Mouse (Mus musculus): ENCODE results near the gene Shank3.

Gene Shank3

DNA sequence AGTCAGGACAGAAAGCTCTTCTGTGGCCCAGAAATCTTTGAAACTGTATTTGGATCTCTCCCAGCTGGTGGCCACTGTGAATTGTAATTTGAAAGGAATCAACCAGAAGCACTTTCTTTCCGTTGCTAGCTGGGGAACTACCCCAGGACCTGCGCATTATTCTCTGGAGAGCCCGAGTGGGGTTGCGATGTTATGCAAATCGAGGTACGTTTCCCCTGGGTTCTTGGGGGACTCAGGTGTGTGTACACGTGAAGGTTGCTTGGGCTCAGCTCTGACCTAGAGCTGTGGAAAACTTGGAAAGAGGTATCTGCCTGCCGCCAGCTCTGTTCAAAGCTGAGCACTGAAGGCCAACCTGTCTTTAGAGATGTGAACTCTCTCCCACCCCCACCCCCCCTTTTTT, 21.6 kb upstream of the Shank3 start:
- DNase-seq = no peak

DNA sequence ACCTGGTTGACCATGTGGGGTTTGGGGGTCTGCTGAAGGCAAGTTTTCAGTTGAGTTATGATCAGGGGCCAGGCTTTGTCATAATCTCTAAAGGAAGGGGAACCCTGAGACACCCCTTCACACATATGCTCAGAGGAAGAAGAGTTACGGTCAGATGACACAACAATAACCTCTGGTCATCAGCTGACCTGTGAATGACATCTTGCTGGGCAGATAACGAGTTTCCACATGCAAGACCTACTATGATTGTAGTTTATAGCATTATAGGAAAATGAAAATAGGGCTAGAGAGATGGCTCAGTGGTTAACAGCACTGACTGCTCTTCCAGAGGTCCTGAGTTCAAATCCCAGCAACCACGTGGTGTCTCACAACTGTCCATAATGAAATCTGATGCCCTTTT, 20.8 kb upstream of the Shank3 start:
- no peak for DNase-seq

DNA sequence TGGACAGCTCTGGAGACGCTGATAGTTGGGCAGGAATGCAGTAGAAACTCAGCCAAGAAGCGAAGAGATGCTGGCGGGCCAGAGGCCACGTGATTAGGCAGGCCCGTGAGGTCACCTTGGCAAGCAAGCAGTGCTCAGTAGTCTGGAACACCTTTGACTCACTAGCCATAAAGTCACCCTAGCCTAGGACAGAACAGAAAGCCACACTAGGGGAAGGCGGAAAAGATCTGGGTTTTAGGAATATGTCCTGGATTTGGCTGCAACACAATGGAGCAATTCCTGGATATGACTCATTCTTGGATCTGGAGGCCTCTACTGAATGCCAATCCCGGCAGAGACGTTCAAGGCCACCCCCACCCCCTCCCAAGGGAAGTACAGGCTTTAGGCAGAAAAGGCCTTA, 18.8 kb upstream of the Shank3 start:
- DNase-seq = peak; percentile 46 to 62

DNA sequence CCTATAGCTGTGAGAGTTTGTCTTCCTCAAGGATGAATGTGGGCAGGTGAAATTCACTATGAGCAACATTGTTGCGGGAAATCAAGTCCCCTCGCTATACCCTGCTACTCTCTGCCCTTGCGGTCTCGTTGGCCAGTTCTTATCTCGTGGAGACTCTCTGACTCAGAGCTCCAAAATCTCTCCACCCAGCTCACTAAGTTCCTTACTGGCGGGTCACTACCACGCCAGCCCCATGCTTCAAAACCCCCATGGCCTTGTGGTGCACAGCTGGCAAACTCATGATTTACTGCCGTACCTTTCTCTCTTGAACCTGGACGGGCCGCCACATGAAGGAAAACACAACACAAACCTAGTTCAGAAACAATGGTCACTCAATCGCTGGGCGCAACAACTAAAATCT, 11.2 kb upstream of the Shank3 start:
- no peak for DNase-seq

DNA sequence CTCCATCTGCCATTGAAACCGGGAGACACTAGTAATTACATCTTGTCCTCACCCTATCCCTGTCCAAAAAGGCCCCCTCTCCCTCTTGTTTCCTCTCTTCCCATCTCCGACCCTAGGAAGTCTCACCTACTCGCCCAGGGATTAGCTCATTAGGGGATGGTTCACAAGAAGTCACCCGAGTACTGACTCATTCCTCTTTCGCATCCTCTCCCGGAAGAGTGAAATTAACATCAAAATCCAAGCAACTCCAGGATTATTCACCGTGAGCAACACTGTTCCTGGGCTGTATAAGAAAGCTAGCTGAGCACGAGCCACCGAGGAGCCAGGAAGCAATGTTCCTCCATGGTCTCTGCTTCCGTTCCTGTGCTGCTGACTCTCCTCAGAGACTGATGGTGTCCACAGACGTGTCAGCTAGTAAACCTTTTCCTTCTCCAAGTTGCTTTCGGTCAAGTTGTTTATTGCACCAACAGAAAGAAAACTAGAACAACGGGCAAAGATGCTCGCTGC, 10.8 kb upstream of the Shank3 start:
- DNase-seq = no peak

- DNase-seq = no peak
Observed at GRCm38 (mm10) chr15:89494970-89495369, 4.5 kb upstream of the Shank3 start.

DNA sequence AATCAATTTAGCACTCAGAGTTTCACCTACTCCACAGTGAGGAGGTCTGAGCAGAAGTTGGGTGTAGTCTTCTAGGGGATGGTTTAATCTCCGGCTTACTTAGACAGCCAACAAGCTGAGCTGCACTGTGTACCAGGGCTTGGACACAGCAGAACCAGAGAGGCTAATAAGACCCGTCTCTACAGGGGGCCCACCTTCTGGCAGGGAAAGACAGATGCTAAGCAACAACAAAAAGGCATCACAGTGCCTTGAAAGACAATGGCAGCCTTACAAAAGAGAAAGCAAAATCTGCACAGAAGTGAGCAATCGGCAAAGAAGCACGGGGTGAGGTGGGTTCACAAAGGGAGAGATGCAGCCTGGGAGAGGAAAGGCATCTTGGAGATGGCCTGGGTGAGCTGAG, 3.3 kb upstream of the Shank3 start:
- no peak for DNase-seq

DNA sequence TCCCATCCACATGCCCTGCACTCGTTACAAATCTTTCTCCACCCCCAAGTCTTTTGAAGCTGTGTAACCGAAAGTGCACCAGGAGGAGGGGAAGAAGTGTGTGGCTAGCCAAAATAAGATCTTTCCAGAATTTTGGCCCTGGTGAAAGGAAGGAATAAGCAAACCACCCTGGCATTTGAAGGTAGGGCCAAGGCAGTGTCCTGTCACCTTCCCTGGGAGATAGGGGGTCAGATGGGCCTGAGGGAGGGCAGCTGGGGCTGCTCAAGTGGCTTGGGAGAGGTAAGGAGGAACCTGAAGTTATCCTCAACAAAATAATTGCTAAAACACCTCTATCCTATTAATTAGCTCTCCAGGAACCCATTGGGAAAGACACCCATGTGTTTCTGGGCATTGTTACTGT, 2.6 kb upstream of the Shank3 start:
- DNase-seq = no peak

DNA sequence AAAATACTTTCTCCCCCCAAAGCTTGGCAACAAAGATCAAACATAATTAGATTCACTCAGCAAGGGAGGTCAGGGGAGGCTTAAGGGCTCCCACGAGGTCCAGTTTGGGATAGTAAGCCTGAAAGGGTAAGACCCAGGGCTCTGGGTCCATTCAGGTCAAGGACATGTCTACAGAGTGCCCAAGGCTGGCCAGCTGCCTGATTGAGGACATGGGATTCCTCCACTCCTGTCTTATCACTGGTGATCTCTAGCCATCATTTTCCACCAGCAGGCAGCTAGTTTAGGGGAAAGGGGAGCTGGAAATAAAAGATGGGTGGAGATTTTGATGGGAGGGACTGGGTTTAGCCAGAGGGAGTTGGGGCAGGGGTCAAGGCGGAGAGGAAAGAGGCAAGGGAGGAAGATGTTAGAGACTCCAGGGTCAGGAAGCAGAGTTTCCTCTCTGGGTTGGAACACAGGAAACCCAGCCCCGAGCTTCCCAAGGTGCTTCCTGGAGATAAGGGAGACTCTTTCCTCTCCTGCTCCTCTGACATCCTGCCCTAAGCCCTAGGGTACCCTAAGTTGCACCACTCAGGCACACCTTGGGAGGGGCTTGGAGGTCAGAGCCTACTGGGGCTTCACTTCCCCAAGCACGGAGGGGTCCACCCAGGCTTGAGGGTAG, 1.9 kb upstream of the Shank3 start:
- DNase-seq = peak; percentile 72 to 87

DNA sequence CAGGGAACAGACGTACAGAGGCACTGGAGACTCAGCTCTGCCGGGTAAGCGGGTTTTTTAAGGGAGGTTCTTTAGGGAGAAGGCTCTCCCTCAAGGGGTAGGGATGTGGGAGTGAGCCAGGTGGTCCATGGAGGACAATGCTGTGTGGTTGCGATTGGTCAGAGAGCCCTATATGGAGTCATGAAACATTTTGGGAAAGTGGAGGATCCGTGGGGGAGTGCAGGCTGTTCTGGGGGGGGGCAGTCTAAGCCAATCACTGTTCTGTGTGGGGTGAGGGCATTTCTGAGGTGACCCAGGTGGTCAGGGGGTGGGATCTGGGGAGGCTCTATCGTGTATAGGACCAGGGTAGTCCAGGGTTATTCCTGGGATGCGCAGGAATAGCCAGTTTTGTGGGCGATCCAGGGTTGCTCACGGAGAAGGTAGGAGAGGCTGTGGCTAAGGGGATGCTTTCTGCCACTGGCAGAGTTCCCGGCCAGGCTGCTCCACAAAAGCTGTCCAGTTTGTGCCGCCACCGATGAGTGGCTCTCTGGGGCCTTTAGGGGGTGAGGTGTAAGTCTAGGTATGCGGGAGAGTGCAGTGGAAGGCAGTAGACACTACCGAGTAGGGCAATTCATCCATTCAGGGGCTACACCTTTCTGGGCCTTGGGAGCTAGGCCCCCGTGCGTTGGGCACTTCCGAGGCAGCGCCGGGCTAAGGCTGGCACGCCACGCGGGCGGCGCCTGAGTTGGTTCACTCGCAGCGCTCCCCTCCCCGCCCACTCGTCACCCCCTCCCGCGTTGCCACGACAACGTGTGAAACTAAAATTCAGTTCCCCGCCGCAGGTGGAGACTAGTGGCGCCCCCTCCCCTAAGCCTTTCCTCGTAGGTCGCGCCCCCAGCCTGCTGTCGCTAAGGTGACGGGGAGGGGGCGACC, 1.1 kb upstream of the Shank3 start:
- DNase-seq = peak; percentile 52 to 64

- DNase-seq = peak; percentile 52 to 72
Observed at GRCm38 (mm10) chr15:89499784-89500220, 379 bp downstream of the Shank3 start.

GRCm38 (mm10) chr15:89500221-89500791, 883 bp downstream of the Shank3 start:
- peak in 1 of 2 experiments; percentile 37 for DNase-seq

DNA sequence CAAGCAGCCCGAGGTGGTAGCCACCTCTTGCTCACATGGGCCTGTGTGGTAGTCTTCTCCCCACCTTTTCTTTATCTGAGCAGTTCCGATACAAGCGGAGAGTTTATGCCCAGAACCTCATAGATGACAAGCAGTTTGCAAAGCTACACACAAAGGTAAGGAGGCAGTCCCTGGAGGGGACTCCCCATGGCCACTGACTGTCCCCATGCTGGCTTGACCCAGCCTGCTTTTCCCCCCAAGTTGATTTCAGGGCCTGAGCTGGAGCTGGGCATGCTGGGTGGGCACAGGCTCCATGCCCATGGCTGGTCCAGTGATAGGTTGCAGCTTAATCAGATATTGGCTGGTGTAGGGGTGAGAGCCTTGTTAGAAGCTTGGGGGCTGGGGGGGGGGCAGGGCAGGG, 1.9 kb downstream of the Shank3 start:
- no peak for DNase-seq

DNA sequence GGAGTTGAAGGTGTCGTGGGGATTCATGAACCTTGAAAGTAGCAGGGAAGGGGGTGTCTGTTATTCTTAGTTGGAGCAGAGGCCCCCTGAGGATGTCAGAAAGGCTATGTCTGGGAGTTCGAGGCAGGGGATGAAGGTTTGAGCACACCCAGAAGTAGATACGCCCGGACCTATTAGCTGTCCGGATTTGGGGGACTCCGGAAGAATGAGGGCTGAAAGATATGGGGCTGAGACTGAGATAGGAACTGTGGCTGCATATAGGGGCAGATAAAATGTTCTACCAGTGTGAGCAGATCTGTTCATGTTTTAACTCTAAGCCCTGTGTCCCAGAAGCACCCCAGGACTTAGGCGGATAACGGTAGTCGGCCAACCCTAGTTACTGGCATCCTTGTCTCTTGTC, 5.4 kb downstream of the Shank3 start:
- no peak for DNase-seq

DNA sequence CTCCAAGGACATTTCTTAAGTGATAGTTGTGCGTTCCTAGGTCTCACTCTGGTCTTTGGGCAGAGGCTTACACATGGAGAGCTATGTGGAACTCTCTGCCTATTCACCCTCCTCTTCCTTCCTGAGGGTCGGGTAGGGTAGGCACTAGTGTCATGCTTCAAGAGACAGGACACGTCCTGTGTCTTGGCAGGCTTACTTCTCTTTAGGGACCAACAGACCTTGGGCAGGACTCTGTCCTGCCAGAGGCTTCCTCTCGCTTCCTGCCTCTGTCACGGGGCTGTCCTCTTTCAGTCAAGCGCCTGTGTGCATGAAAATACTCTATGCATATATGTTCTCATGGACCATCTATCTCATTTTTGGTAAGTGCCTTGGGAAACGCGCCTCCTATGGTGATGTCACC, 8.3 kb downstream of the Shank3 start:
- no peak for DNase-seq

DNA sequence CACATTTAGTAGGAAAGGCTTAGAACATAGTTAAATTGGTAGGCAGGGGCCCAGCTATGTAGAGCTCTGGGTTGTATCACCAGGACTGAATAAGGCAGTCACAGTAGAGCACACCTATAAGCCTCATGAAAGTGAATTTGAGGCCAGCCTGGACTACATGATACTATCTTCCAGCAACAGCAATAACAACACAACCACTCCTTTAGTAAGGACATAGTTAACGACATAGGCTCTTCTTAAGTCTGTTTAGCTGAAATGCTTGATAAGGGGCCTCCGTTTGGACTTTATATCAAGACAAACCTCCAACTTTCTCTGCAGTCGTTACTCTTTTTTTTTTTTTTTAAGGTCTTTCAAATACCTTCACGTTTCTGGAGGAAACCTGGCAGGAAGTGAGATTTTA, 13.3 kb downstream of the Shank3 start:
- no peak for DNase-seq

DNA sequence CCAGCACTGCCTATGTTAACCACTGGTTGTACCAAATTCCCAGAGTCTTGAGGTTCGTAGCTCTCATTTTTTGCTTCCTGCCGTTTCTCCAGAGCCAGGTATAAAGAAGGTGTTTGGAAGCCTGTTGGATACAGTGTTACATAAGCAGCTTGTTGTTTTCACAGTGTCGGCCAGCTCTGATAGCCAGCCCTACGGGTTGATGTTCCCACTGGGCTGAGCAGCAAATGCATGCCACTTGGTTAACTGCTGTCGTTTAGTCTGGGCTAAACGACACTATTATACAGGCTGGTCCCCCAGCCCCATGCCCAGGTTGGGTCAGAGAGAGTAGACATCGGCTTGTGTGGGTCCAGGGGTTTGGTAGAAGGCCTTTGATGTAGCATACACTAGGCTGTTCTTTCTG, 22.5 kb downstream of the Shank3 start:
- DNase-seq = no peak

- peak in 1 of 2 experiments; percentile 21 for DNase-seq
Observed at GRCm38 (mm10) chr15:89522566-89523282, 23.3 kb downstream of the Shank3 start.

DNA sequence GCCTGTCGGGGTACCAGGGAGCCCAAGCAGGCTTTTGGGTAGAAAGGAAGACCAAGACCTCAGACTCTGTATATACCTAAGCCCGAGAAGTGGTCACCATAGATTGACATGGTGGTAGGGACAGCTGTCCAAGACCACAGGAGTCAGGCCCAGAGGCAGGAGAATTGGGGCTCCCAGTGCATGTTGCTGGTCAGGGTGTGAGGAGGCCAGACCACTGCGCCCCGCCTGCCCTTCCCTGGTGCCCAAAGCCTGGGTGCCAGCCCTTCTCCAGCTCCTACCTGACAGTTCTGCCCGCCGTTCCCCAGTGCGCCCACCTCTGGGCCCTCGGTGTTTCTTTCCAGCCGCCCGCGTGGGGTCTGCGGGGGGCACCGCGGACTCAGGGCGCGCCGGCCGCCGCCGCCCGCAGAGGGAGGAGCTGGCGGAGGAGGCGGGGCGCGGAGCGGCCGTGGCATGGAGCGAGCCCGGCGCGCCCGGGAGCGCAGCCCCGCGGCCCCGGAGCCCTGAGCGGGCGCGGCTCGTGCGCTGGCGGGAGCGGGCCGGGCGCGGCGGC, 23.9 kb downstream of the Shank3 start:
- DNase-seq = peak in 1 of 2 experiments; percentile 51

DNA sequence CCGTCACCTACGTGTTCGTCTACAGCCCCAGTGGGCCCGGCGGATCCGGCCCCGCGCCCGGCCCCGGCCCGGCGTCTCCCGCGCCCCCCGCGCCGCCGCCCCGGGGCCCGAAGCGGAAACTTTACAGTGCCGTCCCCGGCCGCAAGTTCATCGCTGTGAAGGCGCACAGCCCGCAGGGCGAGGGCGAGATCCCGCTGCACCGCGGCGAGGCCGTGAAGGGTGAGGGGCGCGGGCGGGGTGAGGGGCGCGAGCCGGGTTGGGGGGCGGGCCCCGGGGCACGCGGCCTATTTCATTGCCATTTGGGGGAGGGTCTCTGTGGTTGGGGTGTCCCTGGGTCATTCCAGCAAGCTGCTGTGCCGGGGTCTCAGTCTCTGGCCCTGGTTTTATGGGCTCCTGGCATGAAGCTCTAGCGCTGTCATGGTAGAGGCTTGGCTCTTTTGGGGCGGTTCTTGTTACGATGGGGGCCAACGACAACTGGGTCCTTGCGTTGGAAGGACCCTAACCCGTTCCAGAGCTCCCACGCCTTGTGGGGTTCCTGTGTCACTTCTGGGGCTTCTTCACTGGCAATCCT, 24.7 kb downstream of the Shank3 start:
- DNase-seq = peak in 1 of 2 experiments; percentile 29

DNA sequence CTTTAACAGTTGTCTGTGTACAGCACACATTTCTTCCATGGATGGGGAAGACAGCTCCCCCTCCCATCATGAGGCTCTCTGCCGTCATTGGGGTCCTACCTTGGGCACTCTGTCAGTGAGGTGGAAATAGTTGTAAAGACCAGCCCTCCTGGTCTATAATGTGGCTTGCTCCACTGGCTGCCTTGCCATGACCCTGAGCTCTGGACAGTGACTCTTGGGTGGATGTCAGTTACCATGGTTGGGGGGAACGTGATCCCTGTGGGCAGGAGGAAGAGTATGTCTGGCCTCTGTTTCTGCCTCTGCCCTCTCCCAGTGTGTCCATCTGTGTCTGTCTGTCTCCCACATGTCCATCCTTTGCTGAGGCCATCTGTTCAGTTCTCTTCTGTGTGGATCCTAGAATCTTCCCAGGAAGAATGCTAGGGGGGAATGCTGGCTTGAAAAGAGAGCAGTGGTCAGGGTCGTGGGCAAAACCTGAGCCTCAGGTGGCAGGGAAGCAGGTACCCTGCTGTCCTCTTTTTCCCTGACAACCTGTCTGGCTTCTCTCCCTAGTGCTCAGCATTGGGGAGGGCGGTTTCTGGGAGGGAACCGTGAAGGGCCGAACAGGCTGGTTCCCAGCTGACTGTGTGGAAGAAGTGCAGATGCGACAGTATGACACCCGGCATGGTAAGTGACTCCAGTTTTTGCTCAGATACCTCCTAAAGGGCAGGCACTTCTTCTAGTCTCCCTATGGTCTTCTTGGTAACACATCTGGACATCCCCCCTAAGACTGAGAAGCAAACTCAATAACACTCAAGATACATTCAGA, 25.4 kb downstream of the Shank3 start:
- DNase-seq = peak in 1 of 2 experiments; percentile 15

All from lung, postnatal 4 days (tissue).